Mouse (Mus musculus): Measurements from ENCODE around the gene Camsap2. TPM values are rescaled to one million over a fixed set of nuclear protein-coding genes. Genes with fewer than 3 reads are reported as not detected.

The Camsap2 gene
- polyA plus RNA-seq, 1 experiment from 2014 or later: 9.0 TPM

DNA sequence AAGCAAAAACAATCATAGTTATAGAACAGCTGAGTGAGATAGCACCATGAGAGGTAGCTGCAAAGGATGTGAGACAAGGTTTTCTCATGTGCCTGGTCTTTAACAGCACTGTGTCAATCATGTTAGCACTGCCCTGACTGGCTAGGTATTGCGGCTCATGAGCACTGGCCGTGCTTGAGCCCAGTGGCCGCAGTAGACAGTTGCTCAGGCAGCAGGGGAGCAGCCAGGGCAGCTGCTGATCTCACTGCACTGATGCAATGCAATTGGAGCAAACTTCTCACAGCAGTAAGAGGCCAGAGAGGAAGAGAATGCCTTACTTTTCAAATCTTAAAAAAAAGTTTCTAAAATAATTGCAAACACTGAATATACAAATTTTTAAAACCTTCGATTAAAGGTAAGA lies 16.5 kb downstream of the Camsap2 start:
- H3K4me2 ChIP-seq (replicated peaks; ENCODE audit: low read depth, low read length): no peak overlapping the region
- ATAC-seq (ENCODE audit: low FRiP score, low TSS enrichment): no peak
- H3K27ac ChIP-seq (ENCODE audit: low read length): no peak overlapping the region
- no peaks in the 10 kb centered on the region for H3K9me3 ChIP-seq (ENCODE audit: low read length)
- no peaks in the 10 kb centered on the region for H3K27me3 ChIP-seq (ENCODE audit: insufficient read depth, low read length)
- WGBS: 92% methylated on average over 4 of the region's 4 CpGs
- H3K9ac ChIP-seq (replicated peaks; ENCODE audit: low read length): no peak overlapping the region
- peaks cover 12% of the 10 kb centered on the region; the same call in 1 of the 2 replicates for H3K4me1 ChIP-seq (ENCODE audit: insufficient read depth, low read length)
- peaks cover 5% of the 10 kb centered on the region; the same call in 1 of the 2 replicates for H3K36me3 ChIP-seq (ENCODE audit: insufficient read depth, low read length)
- H3K4me3 ChIP-seq (ENCODE audit: low read length): no peak overlapping the region

GRCm38 (mm10) chr1:136328640-136329039 lies 17.3 kb downstream of the Camsap2 start:
- no peak for ATAC-seq (ENCODE audit: low FRiP score, low TSS enrichment)
- WGBS: 83% methylated on average over 2 of the region's 2 CpGs
- peaks cover 12% of the 10 kb centered on the region; the same call in 1 of the 2 replicates for H3K4me1 ChIP-seq (ENCODE audit: insufficient read depth, low read length)
- no peaks in the 10 kb centered on the region for H3K9me3 ChIP-seq (ENCODE audit: low read length)
- no peak overlapping the region for H3K27ac ChIP-seq (ENCODE audit: low read length)
- H3K4me3 ChIP-seq (ENCODE audit: low read length): no peak overlapping the region
- no peak overlapping the region for H3K9ac ChIP-seq (replicated peaks; ENCODE audit: low read length)
- H3K36me3 ChIP-seq (ENCODE audit: insufficient read depth, low read length): peaks cover 9% of the 10 kb centered on the region; the same call in 1 of the 2 replicates
- H3K27me3 ChIP-seq (ENCODE audit: insufficient read depth, low read length): no peaks in the 10 kb centered on the region
- H3K4me2 ChIP-seq (replicated peaks; ENCODE audit: low read depth, low read length): no peak overlapping the region

GRCm38 (mm10) chr1:136327638-136328037 lies 18.3 kb downstream of the Camsap2 start:
- H3K27ac ChIP-seq (ENCODE audit: low read length): no peak overlapping the region
- peaks cover 12% of the 10 kb centered on the region; the same call in 1 of the 2 replicates for H3K4me1 ChIP-seq (ENCODE audit: insufficient read depth, low read length)
- H3K4me3 ChIP-seq (ENCODE audit: low read length): no peak overlapping the region
- no peak for ATAC-seq (ENCODE audit: low FRiP score, low TSS enrichment)
- peaks cover 16% of the 10 kb centered on the region for H3K36me3 ChIP-seq (ENCODE audit: insufficient read depth, low read length)
- no peak overlapping the region for H3K9ac ChIP-seq (replicated peaks; ENCODE audit: low read length)
- whole genome bisulfite sequencing: 67% methylated on average over 3 of the region's 3 CpGs
- no peaks in the 10 kb centered on the region for H3K27me3 ChIP-seq (ENCODE audit: insufficient read depth, low read length)
- H3K4me2 ChIP-seq (replicated peaks; ENCODE audit: low read depth, low read length): no peak overlapping the region
- H3K9me3 ChIP-seq (ENCODE audit: low read length): no peaks in the 10 kb centered on the region

DNA sequence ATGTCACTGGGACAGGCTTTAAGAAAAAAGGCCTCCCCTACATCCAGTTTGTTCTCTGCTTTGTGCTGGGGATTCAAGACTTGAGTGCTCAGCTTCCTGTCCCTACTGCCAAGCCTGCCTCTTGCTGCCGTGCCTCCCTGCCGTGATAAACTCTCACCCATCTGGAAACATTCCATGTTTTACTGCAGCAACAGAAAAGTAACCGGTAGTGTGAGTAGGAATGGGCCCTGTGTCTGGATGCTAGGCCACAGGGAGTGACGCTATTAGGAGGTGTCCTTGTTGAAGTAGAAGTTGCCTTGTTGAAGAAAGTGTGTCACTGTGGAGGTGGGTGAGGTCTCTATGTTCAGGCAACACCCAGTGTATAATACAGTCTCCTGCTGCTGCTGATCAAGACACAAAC lies 20.0 kb downstream of the Camsap2 start:
- peaks cover 12% of the 10 kb centered on the region; the same call in 1 of the 2 replicates for H3K4me1 ChIP-seq (ENCODE audit: insufficient read depth, low read length)
- no peaks in the 10 kb centered on the region for H3K27me3 ChIP-seq (ENCODE audit: insufficient read depth, low read length)
- no peak for ATAC-seq (ENCODE audit: low FRiP score, low TSS enrichment)
- H3K4me3 ChIP-seq (ENCODE audit: low read length): no peak overlapping the region
- no peak overlapping the region for H3K9ac ChIP-seq (replicated peaks; ENCODE audit: low read length)
- H3K4me2 ChIP-seq (replicated peaks; ENCODE audit: low read depth, low read length): no peak overlapping the region
- H3K36me3 ChIP-seq (ENCODE audit: insufficient read depth, low read length): peaks cover 17% of the 10 kb centered on the region
- no peaks in the 10 kb centered on the region for H3K9me3 ChIP-seq (ENCODE audit: low read length)
- no peak overlapping the region for H3K27ac ChIP-seq (ENCODE audit: low read length)
- WGBS: 12% methylated on average over 4 of the region's 4 CpGs

DNA sequence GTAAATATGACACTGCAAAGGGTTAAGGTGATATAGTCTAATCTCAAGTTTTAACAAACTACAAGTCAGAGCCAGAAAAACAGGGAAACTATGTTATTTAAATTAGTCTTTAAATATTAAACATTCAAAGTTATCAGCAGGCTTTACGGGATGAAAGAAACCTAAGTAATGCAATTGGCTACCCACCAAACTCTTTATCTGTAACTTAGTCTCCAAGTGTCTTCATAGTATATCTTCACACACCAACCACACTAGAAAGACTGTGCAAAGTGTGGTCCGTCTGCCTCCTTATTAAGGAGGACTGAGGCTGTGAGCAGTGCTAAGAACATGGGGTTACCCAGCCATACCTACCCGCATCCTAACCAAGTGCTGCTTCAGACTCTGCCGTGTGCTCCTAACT lies 23.6 kb downstream of the Camsap2 start:
- peaks cover 17% of the 10 kb centered on the region for H3K36me3 ChIP-seq (ENCODE audit: insufficient read depth, low read length)
- no peak overlapping the region for H3K9ac ChIP-seq (replicated peaks; ENCODE audit: low read length)
- no peak overlapping the region for H3K27ac ChIP-seq (ENCODE audit: low read length)
- WGBS: 92% methylated on average over 4 of the region's 4 CpGs
- no peak for ATAC-seq (ENCODE audit: low FRiP score, low TSS enrichment)
- no peaks in the 10 kb centered on the region for H3K9me3 ChIP-seq (ENCODE audit: low read length)
- no peak overlapping the region for H3K4me2 ChIP-seq (replicated peaks; ENCODE audit: low read depth, low read length)
- peaks cover 12% of the 10 kb centered on the region; the same call in 1 of the 2 replicates for H3K4me1 ChIP-seq (ENCODE audit: insufficient read depth, low read length)
- H3K4me3 ChIP-seq (ENCODE audit: low read length): no peak overlapping the region
- no peaks in the 10 kb centered on the region for H3K27me3 ChIP-seq (ENCODE audit: insufficient read depth, low read length)

DNA sequence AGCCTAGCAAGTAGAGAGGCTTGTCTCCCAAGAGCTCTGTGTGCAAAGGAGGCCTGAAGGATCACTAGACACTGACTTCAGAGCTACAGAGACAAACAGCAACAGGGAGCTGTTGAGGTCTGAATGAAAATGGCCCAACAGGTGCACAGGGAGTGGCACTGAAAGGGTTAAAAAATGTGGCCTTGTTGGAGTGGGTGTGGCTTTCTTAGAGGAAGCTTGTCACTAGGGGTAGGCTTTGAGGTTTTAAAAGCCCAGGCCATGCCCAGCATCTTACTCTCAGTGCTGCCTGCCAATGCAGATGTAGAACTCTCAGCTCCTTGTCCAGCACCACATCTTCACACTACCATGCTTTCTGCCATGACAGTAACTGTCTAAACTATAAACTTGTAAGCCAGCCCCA lies 29.6 kb downstream of the Camsap2 start:
- Histone ChIP-seq H3K36me3 (ENCODE audit: insufficient read depth, low read length) (0 out of 2 replicates have a peak, but pooled peaks cover 6% of the 10 kb centered on the region), H3K4me2 (replicated peaks; ENCODE audit: low read depth, low read length) (no peak overlapping the region), H3K4me1 (ENCODE audit: insufficient read depth, low read length) (peaks cover 4% of the 10 kb centered on the region; the same call in 1 of the 2 replicates), H3K9ac (replicated peaks; ENCODE audit: low read length) (no peak overlapping the region), H3K9me3 (ENCODE audit: low read length) (no peaks in the 10 kb centered on the region), H3K27ac (ENCODE audit: low read length) (no peak overlapping the region), H3K27me3 (ENCODE audit: insufficient read depth, low read length) (no peaks in the 10 kb centered on the region), H3K4me3 (ENCODE audit: low read length) (no peak overlapping the region)
- ATAC-seq (ENCODE audit: low FRiP score, low TSS enrichment): no peak

DNA sequence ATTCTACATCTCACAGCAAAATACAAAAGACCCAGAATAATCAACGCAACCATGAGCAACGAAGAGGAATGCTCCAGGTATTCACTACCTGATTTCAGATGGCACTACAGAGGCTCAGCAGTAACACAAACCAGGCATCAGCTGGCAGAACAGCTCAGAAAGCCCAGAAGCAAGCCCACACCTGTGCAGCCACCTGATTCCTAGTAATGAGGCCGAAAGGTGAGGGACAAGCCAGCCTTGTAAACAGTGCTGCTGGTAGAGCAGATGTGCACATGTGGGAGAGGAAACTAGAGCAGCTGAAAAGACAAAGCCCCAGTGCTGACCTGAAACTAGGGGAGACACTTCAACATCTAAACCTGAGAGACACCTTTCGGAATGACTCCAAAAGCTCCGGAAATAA lies 36.7 kb downstream of the Camsap2 start:
- WGBS: 89% methylated on average over 5 of the region's 5 CpGs
- H3K4me3 ChIP-seq (ENCODE audit: low read length): no peak overlapping the region
- no peak for ATAC-seq (ENCODE audit: low FRiP score, low TSS enrichment)

GRCm38 (mm10) chr1:136306424-136306823 lies 39.5 kb downstream of the Camsap2 start:
- no peak overlapping the region for H3K9ac ChIP-seq (replicated peaks; ENCODE audit: low read length)
- no peak overlapping the region for H3K4me2 ChIP-seq (replicated peaks; ENCODE audit: low read depth, low read length)
- H3K27me3 ChIP-seq (ENCODE audit: insufficient read depth, low read length): no peaks in the 10 kb centered on the region
- no peaks in the 10 kb centered on the region for H3K9me3 ChIP-seq (ENCODE audit: low read length)
- no peaks in the 10 kb centered on the region for H3K36me3 ChIP-seq (ENCODE audit: insufficient read depth, low read length)
- H3K27ac ChIP-seq (ENCODE audit: low read length): no peak overlapping the region
- ATAC-seq (ENCODE audit: low FRiP score, low TSS enrichment): no peak
- 74% methylated on average over 3 of the region's 3 CpGs for WGBS
- no peak overlapping the region for H3K4me3 ChIP-seq (ENCODE audit: low read length)
- no peaks in the 10 kb centered on the region; the same call in 1 of the 2 replicates for H3K4me1 ChIP-seq (ENCODE audit: insufficient read depth, low read length)

More for the DNA sequence above, 36.7 kb downstream of the Camsap2 start:
- H3K9me3 ChIP-seq (ENCODE audit: low read length): no peaks in the 10 kb centered on the region
- H3K9ac ChIP-seq (replicated peaks; ENCODE audit: low read length): no peak overlapping the region
- no peaks in the 10 kb centered on the region for H3K27me3 ChIP-seq (ENCODE audit: insufficient read depth, low read length)
- H3K27ac ChIP-seq (ENCODE audit: low read length): no peak overlapping the region
- no peak overlapping the region for H3K4me2 ChIP-seq (replicated peaks; ENCODE audit: low read depth, low read length)
- peaks cover 4% of the 10 kb centered on the region; the same call in 1 of the 2 replicates for H3K4me1 ChIP-seq (ENCODE audit: insufficient read depth, low read length)
- H3K36me3 ChIP-seq (ENCODE audit: insufficient read depth, low read length): 0 out of 2 replicates have a peak, but pooled peaks cover 4% of the 10 kb centered on the region

- Histone ChIP-seq H3K27me3 (ENCODE audit: insufficient read depth, low read length) (no peaks in the 10 kb centered on the region), H3K4me3 (ENCODE audit: low read length) (no peak overlapping the region), H3K4me1 (ENCODE audit: insufficient read depth, low read length) (no peaks in the 10 kb centered on the region), H3K36me3 (ENCODE audit: insufficient read depth, low read length) (no peaks in the 10 kb centered on the region), H3K9ac (replicated peaks; ENCODE audit: low read length) (no peak overlapping the region), H3K4me2 (replicated peaks; ENCODE audit: low read depth, low read length) (no peak overlapping the region), H3K27ac (ENCODE audit: low read length) (no peak overlapping the region), H3K9me3 (ENCODE audit: low read length) (no peaks in the 10 kb centered on the region)
- no peak for ATAC-seq (ENCODE audit: low FRiP score, low TSS enrichment)
These were observed 51.9 kb downstream of the Camsap2 start for GRCm38 (mm10) chr1:136293961-136294360.

DNA sequence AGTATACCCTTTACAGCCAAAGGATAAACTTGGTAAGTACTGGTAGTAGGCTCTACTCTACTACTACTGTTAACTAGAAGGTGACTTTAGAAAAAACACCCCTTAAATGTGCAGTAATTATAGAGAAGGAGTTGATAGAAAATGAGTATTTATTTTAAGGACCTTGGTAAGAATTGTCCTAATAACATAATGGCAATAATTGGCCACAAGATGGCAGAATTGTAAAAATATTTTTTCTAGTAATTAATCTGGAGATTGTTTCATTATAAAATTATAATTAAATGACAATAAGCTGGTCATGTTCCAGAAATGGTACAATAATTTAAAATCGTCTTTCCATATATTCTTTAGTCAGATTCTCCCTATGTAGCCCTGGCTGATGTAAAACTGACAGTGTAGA lies 56.1 kb downstream of the Camsap2 start:
- Histone ChIP-seq H3K9ac (replicated peaks; ENCODE audit: low read length) (no peak overlapping the region), H3K9me3 (ENCODE audit: low read length) (no peaks in the 10 kb centered on the region), H3K4me3 (ENCODE audit: low read length) (no peak overlapping the region), H3K27ac (ENCODE audit: low read length) (no peak overlapping the region), H3K27me3 (ENCODE audit: insufficient read depth, low read length) (no peaks in the 10 kb centered on the region), H3K36me3 (ENCODE audit: insufficient read depth, low read length) (peaks cover 6% of the 10 kb centered on the region; the same call in 1 of the 2 replicates), H3K4me1 (ENCODE audit: insufficient read depth, low read length) (no peaks in the 10 kb centered on the region), H3K4me2 (replicated peaks; ENCODE audit: low read depth, low read length) (no peak overlapping the region)
- WGBS: 86% methylated on average over 1 of the region's 1 CpGs
- ATAC-seq (ENCODE audit: low FRiP score, low TSS enrichment): no peak
